Mouse (Mus musculus) forebrain, embryonic 12.5 days (tissue): ENCODE measurements around the gene Qtrt2. TPM values are rescaled to one million over a fixed set of nuclear protein-coding genes. Genes with fewer than 3 reads are reported as not detected.
A peak's percentile ranks its signal among the peaks of the same experiment; 100 is the strongest.

ENCODE experiments used
- ATAC-seq: fragments of 200-750 bp; cut with Nextera tagmentation; 2 replicates; pipeline ENCODE4 v1.8.0; 2017; ENCODE audit warnings: moderate TSS enrichment; ENCODE audit not compliant: low FRiP score
- H3K27ac ChIP-seq: fragments of 300-500 bp; sonication (generic); 2 replicates; pipeline ENCODE4 v1.5.1; 2016; ENCODE audit warnings: mild to moderate bottlenecking
- H3K27me3 ChIP-seq: fragments of 300-500 bp; sonication (generic); 2 replicates; pipeline ENCODE4 v1.6.1; 2016; ENCODE audit warnings: mild to moderate bottlenecking
- H3K36me3 ChIP-seq: fragments of 300-500 bp; sonication (generic); replicated peaks from 2 replicates; pipeline ENCODE4 v1.6.1; 2016; ENCODE audit warnings: mild to moderate bottlenecking
- H3K4me1 ChIP-seq: fragments of 300-500 bp; sonication (generic); 2 replicates; pipeline ENCODE4 v1.6.1; 2016
- H3K4me2 ChIP-seq: fragments of 300-500 bp; sonication (generic); 2 replicates; pipeline ENCODE4 v1.6.1; 2016; ENCODE audit warnings: mild to moderate bottlenecking, moderate library complexity
- H3K4me3 ChIP-seq: fragments of 300-500 bp; sonication (generic); replicated peaks from 2 replicates; pipeline ENCODE4 v1.5.1; 2016; ENCODE audit warnings: mild to moderate bottlenecking
- H3K9ac ChIP-seq: fragments of 300-500 bp; sonication (generic); 2 replicates; pipeline ENCODE4 v1.6.1; 2016; ENCODE audit warnings: mild to moderate bottlenecking
- H3K9me3 ChIP-seq: fragments of 300-500 bp; sonication (generic); 2 replicates; pipeline ENCODE4 v1.6.1; 2016
- WGBS: fragments of 180-500 bp; shearing (Covaris S2); methylation state at CpG from one replicate; pipeline ENCODE4 v1.1.7; 2016; 5-methylcytosine and 5-hydroxymethylcytosine counted together
- polyA plus RNA-seq: library from polyadenylated mRNA; unstranded; fragments of >200 nt; fragmentation: Nextera tagmentation; extraction: Ambion mirVana; gene quantifications from 2 replicates; pipeline ENCODE4 v1.2.1, GENCODE M21; 2016

Gene Qtrt2
- polyA plus RNA-seq, 1 experiment from 2014 or later: 34.7 TPM

GRCm38 (mm10) chr16:43922630-43923029 is 4.0 kb downstream of the Qtrt2 start:
- H3K4me2 ChIP-seq: no peak overlapping the region
- 58% methylated on average over 3 of the region's 3 CpGs for WGBS
- H3K9me3 ChIP-seq: no peaks in the 10 kb centered on the region
- ATAC-seq: no peak
- no peaks in the 10 kb centered on the region for H3K36me3 ChIP-seq
- H3K4me1 ChIP-seq: peaks cover 5% of the 10 kb centered on the region; the same call in 1 of the 2 replicates
- no peak overlapping the region for H3K4me3 ChIP-seq
- H3K9ac ChIP-seq: no peak overlapping the region
- no peak overlapping the region for H3K27ac ChIP-seq
- no peaks in the 10 kb centered on the region for H3K27me3 ChIP-seq

GRCm38 (mm10) chr16:43922024-43922423 is 4.6 kb downstream of the Qtrt2 start:
- Histone ChIP-seq H3K4me2 (no peak overlapping the region), H3K9me3 (no peaks in the 10 kb centered on the region), H3K4me1 (peaks cover 5% of the 10 kb centered on the region; the same call in 1 of the 2 replicates), H3K36me3 (no peaks in the 10 kb centered on the region), H3K4me3 (no peak overlapping the region), H3K27me3 (no peaks in the 10 kb centered on the region), H3K27ac (no peak overlapping the region), H3K9ac (no peak overlapping the region)
- ATAC-seq: no peak
- 33% methylated on average over 2 of the region's 2 CpGs for WGBS

- no peak for ATAC-seq
- Histone ChIP-seq H3K4me2 (no peak overlapping the region), H3K9ac (no peak overlapping the region), H3K36me3 (no peaks in the 10 kb centered on the region; the same call in 1 of the 2 replicates), H3K4me3 (no peak overlapping the region), H3K4me1 (peaks cover 5% of the 10 kb centered on the region; the same call in 1 of the 2 replicates), H3K27ac (no peak overlapping the region), H3K9me3 (no peaks in the 10 kb centered on the region), H3K27me3 (no peaks in the 10 kb centered on the region)
- 91% methylated on average over 3 of the region's 3 CpGs for WGBS
Observed at GRCm38 (mm10) chr16:43918867-43919266, 7.7 kb downstream of the Qtrt2 start.

- peaks cover 15% of the 10 kb centered on the region for H3K36me3 ChIP-seq
- ATAC-seq: no peak
- no peak overlapping the region for H3K9ac ChIP-seq
- H3K4me2 ChIP-seq: no peak overlapping the region
- no peaks in the 10 kb centered on the region for H3K9me3 ChIP-seq
- H3K27me3 ChIP-seq: no peaks in the 10 kb centered on the region
- no peak overlapping the region for H3K27ac ChIP-seq
- H3K4me3 ChIP-seq: no peak overlapping the region
- H3K4me1 ChIP-seq: no peaks in the 10 kb centered on the region
- 88% methylated on average over 2 of the region's 2 CpGs for WGBS
Observed at GRCm38 (mm10) chr16:43908881-43909280, 17.7 kb downstream of the Qtrt2 start.

GRCm38 (mm10) chr16:43900571-43900970 is 26.0 kb downstream of the Qtrt2 start:
- H3K4me1 ChIP-seq: no peaks in the 10 kb centered on the region
- ATAC-seq: no peak
- no peak overlapping the region for H3K27ac ChIP-seq
- H3K36me3 ChIP-seq: no peaks in the 10 kb centered on the region
- no peaks in the 10 kb centered on the region for H3K27me3 ChIP-seq
- H3K9ac ChIP-seq: no peak overlapping the region
- H3K9me3 ChIP-seq: no peaks in the 10 kb centered on the region
- H3K4me3 ChIP-seq: no peak overlapping the region
- no peak overlapping the region for H3K4me2 ChIP-seq

- Histone ChIP-seq H3K9me3 (no peaks in the 10 kb centered on the region), H3K4me1 (no peaks in the 10 kb centered on the region), H3K4me3 (no peak overlapping the region), H3K4me2 (no peak overlapping the region), H3K27ac (no peak overlapping the region), H3K36me3 (no peaks in the 10 kb centered on the region), H3K27me3 (no peaks in the 10 kb centered on the region), H3K9ac (no peak overlapping the region)
- WGBS: 93% methylated on average over 4 of the region's 4 CpGs
- no peak for ATAC-seq
Observed at GRCm38 (mm10) chr16:43900138-43900537, 26.5 kb downstream of the Qtrt2 start.

- Histone ChIP-seq H3K36me3 (no peaks in the 10 kb centered on the region), H3K27me3 (no peaks in the 10 kb centered on the region), H3K27ac (no peak overlapping the region), H3K4me3 (no peak overlapping the region), H3K9ac (no peak overlapping the region), H3K4me1 (peaks cover 3% of the 10 kb centered on the region; the same call in 1 of the 2 replicates), H3K9me3 (no peaks in the 10 kb centered on the region), H3K4me2 (no peak overlapping the region)
- ATAC-seq: no peak
- 86% methylated on average over 8 of the region's 8 CpGs for WGBS
Observed at GRCm38 (mm10) chr16:43894501-43894900, 32.1 kb downstream of the Qtrt2 start.

GRCm38 (mm10) chr16:43890747-43891336 is 35.8 kb downstream of the Qtrt2 start:
- Histone ChIP-seq H3K27me3 (no peaks in the 10 kb centered on the region), H3K4me1 (peaks cover 10% of the 10 kb centered on the region), H3K9me3 (no peaks in the 10 kb centered on the region), H3K36me3 (no peaks in the 10 kb centered on the region), H3K27ac (no peak overlapping the region), H3K9ac (no peak overlapping the region), H3K4me3 (peak overlapping the region; percentile 63; the same call in 1 of the 2 replicates), H3K4me2 (peak overlapping the region; percentile 65)
- no peak for ATAC-seq
- 84% methylated on average over 4 of the region's 4 CpGs for WGBS

GRCm38 (mm10) chr16:43890005-43890336 is 36.6 kb downstream of the Qtrt2 start:
- WGBS: 2% methylated on average over 9 of the region's 9 CpGs
- peak overlapping the region; percentile 63 for H3K4me3 ChIP-seq
- peaks cover 10% of the 10 kb centered on the region for H3K4me1 ChIP-seq
- peak; percentile 94 for ATAC-seq
- H3K9ac ChIP-seq: peak overlapping the region; percentile 73
- no peaks in the 10 kb centered on the region for H3K9me3 ChIP-seq
- H3K36me3 ChIP-seq: no peaks in the 10 kb centered on the region
- no peaks in the 10 kb centered on the region for H3K27me3 ChIP-seq
- peak overlapping the region; percentile 65 for H3K4me2 ChIP-seq
- peak overlapping the region; percentile 73 for H3K27ac ChIP-seq

- peak within 1 kb of the TSS; percentile 73 for H3K27ac ChIP-seq
- WGBS: under 1% methylated on average over 33 of the region's 33 CpGs
Observed at GRCm38 (mm10) chr16:43889208-43890004, 37.2 kb downstream of the Qtrt2 start, which contains the start of gene Ccdc191. TSS of gene Ccdc191 (plus strand) at chr16:43889800.

GRCm38 (mm10) chr16:43882329-43882728 is 44.3 kb downstream of the Qtrt2 start:
- Histone ChIP-seq H3K4me2 (no peak overlapping the region), H3K9me3 (no peaks in the 10 kb centered on the region), H3K9ac (no peak overlapping the region), H3K36me3 (peaks cover 18% of the 10 kb centered on the region), H3K27me3 (no peaks in the 10 kb centered on the region), H3K4me1 (no peaks in the 10 kb centered on the region), H3K27ac (no peak overlapping the region), H3K4me3 (no peak overlapping the region)
- 96% methylated on average over 2 of the region's 2 CpGs for WGBS
- ATAC-seq: no peak

More at GRCm38 (mm10) chr16:43889208-43890004, 37.2 kb downstream of the Qtrt2 start, which contains the start of gene Ccdc191:
- Histone ChIP-seq H3K36me3 (no peaks in the 10 kb centered on the region), H3K4me1 (peaks cover 10% of the 10 kb centered on the region), H3K9ac (peak within 1 kb of the TSS; percentile 73), H3K4me3 (peak within 1 kb of the TSS; percentile 63), H3K9me3 (no peaks in the 10 kb centered on the region), H3K4me2 (peak within 1 kb of the TSS; percentile 69), H3K27me3 (no peaks in the 10 kb centered on the region)
- ATAC-seq: peak; percentile 100

GRCm38 (mm10) chr16:43881636-43882035 is 45.0 kb downstream of the Qtrt2 start:
- H3K36me3 ChIP-seq: peaks cover 22% of the 10 kb centered on the region
- no peak overlapping the region for H3K27ac ChIP-seq
- H3K27me3 ChIP-seq: no peaks in the 10 kb centered on the region
- no peak for ATAC-seq
- no peak overlapping the region for H3K4me3 ChIP-seq
- no peak overlapping the region for H3K4me2 ChIP-seq
- no peak overlapping the region for H3K9ac ChIP-seq
- H3K4me1 ChIP-seq: no peaks in the 10 kb centered on the region
- H3K9me3 ChIP-seq: no peaks in the 10 kb centered on the region
- WGBS: 59% methylated on average over 3 of the region's 3 CpGs
